Mouse (Mus musculus) neural tube, embryonic 14.5 days (tissue): ENCODE results near the gene Slc8a2. TPM values are rescaled to one million over a fixed set of nuclear protein-coding genes. Genes with fewer than 3 reads are reported as not detected.
A peak's percentile ranks its signal among the peaks of the same experiment; 100 is the strongest.

Experiments used
- ATAC-seq: fragments of 200-750 bp; cut with Nextera tagmentation; 2 replicates; pipeline ENCODE4 v1.8.0; 2017; ENCODE audit warnings: low read depth, mild to moderate bottlenecking, moderate TSS enrichment, moderate library complexity
- H3K27ac ChIP-seq: fragments of 300-500 bp; sonication (generic); 2 replicates; pipeline ENCODE4 v1.5.1; 2014; ENCODE audit warnings: low read depth, mild to moderate bottlenecking, control low read depth, low read length, moderate library complexity, mixed read lengths
- H3K27me3 ChIP-seq: fragments of 300-500 bp; sonication (generic); 2 replicates; pipeline ENCODE4 v1.6.1; 2014; ENCODE audit warnings: low read length; ENCODE audit not compliant: control insufficient read depth, insufficient read depth
- H3K36me3 ChIP-seq: fragments of 300-500 bp; sonication (generic); 2 replicates; pipeline ENCODE4 v1.6.1; 2014; ENCODE audit warnings: low read length, mixed read lengths; ENCODE audit not compliant: control insufficient read depth, insufficient read depth
- H3K4me1 ChIP-seq: fragments of 300-500 bp; sonication (generic); 2 replicates; pipeline ENCODE4 v1.6.1; 2014; ENCODE audit warnings: low read length; ENCODE audit not compliant: control insufficient read depth, insufficient read depth
- H3K4me2 ChIP-seq: fragments of 300-500 bp; sonication (generic); 2 replicates; pipeline ENCODE4 v1.6.1; 2014; ENCODE audit warnings: mild to moderate bottlenecking, low read depth, low read length, control low read depth
- H3K4me3 ChIP-seq: fragments of 300-500 bp; sonication (generic); 2 replicates; pipeline ENCODE4 v1.5.1; 2014; ENCODE audit warnings: low read depth, low read length, control low read depth, mixed read lengths
- H3K9ac ChIP-seq: fragments of 300-500 bp; sonication (generic); replicated peaks from 2 replicates; pipeline ENCODE4 v1.6.1; 2014; ENCODE audit warnings: low read depth, mild to moderate bottlenecking, control low read depth, low read length, mixed read lengths
- H3K9me3 ChIP-seq: fragments of 300-500 bp; sonication (generic); 2 replicates; pipeline ENCODE4 v1.6.1; 2016; ENCODE audit warnings: low read length; ENCODE audit not compliant: control insufficient read depth
- WGBS: fragments of 180-500 bp; shearing (Covaris S2); extraction: QIAGEN DNeasy Blood & Tissue Kit; methylation state at CpG from one replicate; pipeline ENCODE4 v1.1.7; 2014; 5-methylcytosine and 5-hydroxymethylcytosine counted together
- polyA plus RNA-seq: library from polyadenylated mRNA; unstranded; fragments of >200 nt; fragmentation: Nextera tagmentation; extraction: Ambion mirVana; gene quantifications from 2 replicates; pipeline ENCODE4 v1.2.1, GENCODE M21; 2014

Slc8a2 gene
- polyA plus RNA-seq, 1 experiment from 2014 or later: 2.0 TPM

DNA sequence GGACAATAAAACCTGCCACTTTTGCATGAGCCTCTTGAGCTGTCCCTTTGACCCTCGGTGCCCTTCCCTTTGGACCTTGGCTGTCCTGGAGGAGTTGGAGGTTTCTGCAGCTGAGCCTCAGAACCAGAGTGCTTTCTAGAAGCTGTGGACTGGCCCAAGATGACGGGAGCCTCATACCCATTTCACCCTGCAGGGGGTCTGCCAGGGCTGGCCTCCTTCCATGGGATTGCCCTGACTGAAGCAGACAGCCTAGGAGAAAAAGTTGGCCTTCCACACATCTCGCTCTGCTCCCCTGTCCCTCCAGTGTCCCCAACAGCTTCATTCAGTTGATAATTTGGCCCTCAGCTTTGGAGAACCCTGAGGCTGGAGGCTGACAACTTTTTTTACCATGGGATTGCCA is 12.5 kb upstream of the Slc8a2 start:
- no peak overlapping the region for H3K4me2 ChIP-seq
- no peak overlapping the region for H3K9ac ChIP-seq
- no peaks in the 10 kb centered on the region for H3K9me3 ChIP-seq
- no peak overlapping the region for H3K4me3 ChIP-seq
- H3K27me3 ChIP-seq: no peaks in the 10 kb centered on the region
- peaks cover 9% of the 10 kb centered on the region; the same call in 1 of the 2 replicates for H3K4me1 ChIP-seq
- no peak overlapping the region for H3K27ac ChIP-seq
- WGBS: 76% methylated on average over 3 of the region's 3 CpGs
- ATAC-seq: no peak
- peaks cover 45% of the 10 kb centered on the region for H3K36me3 ChIP-seq

DNA sequence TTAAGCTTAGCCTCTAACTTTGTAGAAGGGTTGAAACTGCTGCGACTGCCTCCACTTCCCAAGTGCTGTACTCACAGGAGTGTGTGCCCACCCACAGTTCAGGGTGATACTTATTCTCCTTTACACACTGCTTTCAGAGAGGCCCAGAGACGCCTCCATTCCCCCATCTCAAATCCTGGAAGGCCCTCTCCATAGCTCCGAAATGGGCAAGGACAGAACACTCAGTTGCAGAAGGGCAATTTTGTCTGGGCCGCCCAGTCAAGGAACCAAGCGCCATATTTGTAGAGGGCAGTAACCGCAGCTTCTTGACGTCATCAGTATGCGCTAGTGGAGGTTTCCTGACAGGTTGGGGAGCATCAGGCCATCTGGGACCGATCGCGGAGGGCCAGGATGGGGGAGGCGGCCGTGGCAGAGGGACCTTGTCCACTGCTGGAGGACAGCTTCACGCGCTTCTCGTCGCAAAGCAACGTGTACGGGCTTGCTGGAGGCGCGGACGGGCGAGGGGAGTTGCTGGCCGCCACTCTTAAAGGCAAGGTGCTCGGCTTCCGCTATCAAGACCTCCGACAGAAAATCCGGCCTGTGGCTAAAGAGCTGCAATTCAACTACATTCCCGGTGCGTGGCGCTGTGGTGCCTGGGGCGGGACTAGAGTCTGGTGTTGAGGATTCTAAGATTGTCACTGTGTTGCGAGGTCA is 9.9 kb upstream of the Slc8a2 start, which contains the start of gene Kptn:
TSS of gene Kptn (plus strand) at position 327 of the 693 bp plus-strand sequence.
- Histone ChIP-seq H3K4me2 (peak within 1 kb of the TSS; percentile 74), H3K27me3 (no peaks in the 10 kb centered on the region), H3K9me3 (no peaks in the 10 kb centered on the region), H3K9ac (peak within 1 kb of the TSS; percentile 77), H3K36me3 (peaks cover 30% of the 10 kb centered on the region), H3K4me3 (peak within 1 kb of the TSS; percentile 69), H3K4me1 (peaks cover 9% of the 10 kb centered on the region; the same call in 1 of the 2 replicates), H3K27ac (peak within 1 kb of the TSS; percentile 93)
- 1% methylated on average over 33 of the region's 33 CpGs for WGBS
- peak; percentile 83 for ATAC-seq

DNA sequence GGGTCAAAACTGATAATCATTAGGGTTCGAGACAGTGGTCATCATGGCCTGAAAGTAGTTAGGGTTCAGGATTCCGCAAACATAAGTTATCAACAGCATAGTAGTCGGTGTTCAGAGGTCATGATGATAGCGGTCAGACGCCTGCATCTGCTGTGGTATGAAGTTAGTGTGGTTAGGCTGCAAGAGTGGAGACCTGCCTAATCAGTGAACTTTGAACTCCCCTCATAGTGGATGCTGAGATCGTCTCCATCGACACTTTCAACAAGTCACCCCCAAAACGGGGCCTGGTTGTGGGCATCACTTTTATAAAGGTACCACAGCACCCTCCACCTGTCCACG is 9.4 kb upstream of the Slc8a2 start:
- Histone ChIP-seq H3K4me2 (peak overlapping the region; percentile 74), H3K9me3 (no peaks in the 10 kb centered on the region), H3K9ac (peak overlapping the region; percentile 77; the same call in 1 of the 2 replicates), H3K27ac (no peak overlapping the region), H3K27me3 (no peaks in the 10 kb centered on the region), H3K36me3 (peaks cover 27% of the 10 kb centered on the region), H3K4me1 (peaks cover 9% of the 10 kb centered on the region; the same call in 1 of the 2 replicates), H3K4me3 (peak overlapping the region; percentile 69)
- 51% methylated on average over 9 of the region's 9 CpGs for WGBS
- no peak; the same call in 1 of the 2 replicates for ATAC-seq

DNA sequence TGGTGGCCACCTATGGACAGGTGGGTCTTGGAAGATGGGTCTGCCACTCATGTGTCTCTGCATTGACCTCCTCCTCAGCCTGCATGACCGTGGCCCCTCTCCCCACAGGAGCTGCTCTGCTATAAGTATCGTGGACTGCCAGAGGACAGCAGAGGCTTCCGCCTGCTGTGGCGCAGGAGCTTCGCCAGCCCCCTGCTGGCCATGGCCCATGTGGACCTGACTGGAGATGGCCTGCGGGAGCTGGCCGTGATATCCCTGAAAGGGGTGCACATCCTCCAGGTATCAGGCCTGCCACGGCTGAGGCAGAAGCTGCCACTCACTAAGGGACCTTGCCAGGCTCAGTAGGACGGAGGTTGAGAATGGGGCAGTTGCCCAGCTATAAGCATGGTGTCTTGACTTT is 3.8 kb upstream of the Slc8a2 start:
- H3K27me3 ChIP-seq: no peaks in the 10 kb centered on the region
- H3K4me2 ChIP-seq: no peak overlapping the region
- peaks cover 3% of the 10 kb centered on the region for H3K36me3 ChIP-seq
- H3K4me3 ChIP-seq: no peak overlapping the region
- H3K9me3 ChIP-seq: no peaks in the 10 kb centered on the region
- no peak overlapping the region for H3K9ac ChIP-seq
- ATAC-seq: no peak
- no peak overlapping the region for H3K27ac ChIP-seq
- 86% methylated on average over 9 of the region's 9 CpGs for WGBS
- H3K4me1 ChIP-seq: peaks cover 11% of the 10 kb centered on the region

DNA sequence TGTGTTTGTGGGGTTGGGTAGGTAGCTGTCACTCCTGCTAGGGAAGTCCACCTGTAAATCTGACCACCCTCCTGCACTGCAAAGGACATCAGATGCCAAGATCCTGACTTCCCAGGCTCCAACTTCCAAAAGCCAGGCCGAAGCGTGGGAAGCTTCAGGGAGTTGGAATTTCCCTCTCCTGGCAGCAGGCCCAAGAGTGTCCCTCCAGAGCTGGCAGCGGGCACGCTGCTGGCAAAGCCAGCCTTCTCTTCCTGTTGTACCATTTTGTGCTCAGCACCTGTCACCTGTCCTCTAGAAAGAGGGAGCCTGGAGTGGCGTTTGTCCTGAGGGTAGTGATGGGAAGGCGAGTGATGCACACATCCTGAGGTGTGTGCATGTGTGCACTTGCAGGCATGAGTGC is 1.3 kb upstream of the Slc8a2 start:
- no peak overlapping the region for H3K4me3 ChIP-seq
- no peak for ATAC-seq
- H3K9ac ChIP-seq: no peak overlapping the region
- H3K4me2 ChIP-seq: no peak overlapping the region
- no peaks in the 10 kb centered on the region for H3K9me3 ChIP-seq
- 77% methylated on average over 6 of the region's 6 CpGs for WGBS
- no peaks in the 10 kb centered on the region for H3K27me3 ChIP-seq
- peaks cover 28% of the 10 kb centered on the region for H3K4me1 ChIP-seq
- H3K27ac ChIP-seq: no peak overlapping the region
- peaks cover 3% of the 10 kb centered on the region for H3K36me3 ChIP-seq

DNA sequence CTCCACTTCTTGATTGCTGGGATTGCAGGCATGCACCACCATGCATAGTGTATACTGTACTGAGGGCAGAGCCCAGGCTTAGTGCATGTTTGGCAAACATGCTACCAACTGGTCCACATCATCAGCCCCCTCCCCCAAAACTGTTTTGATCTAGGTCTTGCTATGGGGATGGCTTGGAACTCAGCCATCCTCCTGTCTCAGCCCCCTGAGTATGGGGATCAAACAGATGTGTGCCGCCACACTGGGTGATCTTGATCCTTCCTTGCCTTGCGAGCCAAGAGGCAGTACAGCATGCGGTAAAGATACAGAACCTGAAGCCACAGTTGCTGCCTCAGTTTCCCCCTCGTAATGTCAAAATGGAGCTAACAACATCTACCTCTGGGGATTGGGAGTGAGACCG is 727 bp upstream of the Slc8a2 start:
- ATAC-seq: no peak
- WGBS: 68% methylated on average over 5 of the region's 5 CpGs
- H3K36me3 ChIP-seq: peaks cover 3% of the 10 kb centered on the region
- H3K4me1 ChIP-seq: peaks cover 30% of the 10 kb centered on the region
- peak overlapping the region; percentile 74; the same call in 1 of the 2 replicates for H3K27ac ChIP-seq
- peak overlapping the region; percentile 63 for H3K4me3 ChIP-seq
- H3K9ac ChIP-seq: peak overlapping the region; percentile 73
- no peaks in the 10 kb centered on the region for H3K9me3 ChIP-seq
- H3K4me2 ChIP-seq: peak overlapping the region; percentile 67
- no peaks in the 10 kb centered on the region for H3K27me3 ChIP-seq

DNA sequence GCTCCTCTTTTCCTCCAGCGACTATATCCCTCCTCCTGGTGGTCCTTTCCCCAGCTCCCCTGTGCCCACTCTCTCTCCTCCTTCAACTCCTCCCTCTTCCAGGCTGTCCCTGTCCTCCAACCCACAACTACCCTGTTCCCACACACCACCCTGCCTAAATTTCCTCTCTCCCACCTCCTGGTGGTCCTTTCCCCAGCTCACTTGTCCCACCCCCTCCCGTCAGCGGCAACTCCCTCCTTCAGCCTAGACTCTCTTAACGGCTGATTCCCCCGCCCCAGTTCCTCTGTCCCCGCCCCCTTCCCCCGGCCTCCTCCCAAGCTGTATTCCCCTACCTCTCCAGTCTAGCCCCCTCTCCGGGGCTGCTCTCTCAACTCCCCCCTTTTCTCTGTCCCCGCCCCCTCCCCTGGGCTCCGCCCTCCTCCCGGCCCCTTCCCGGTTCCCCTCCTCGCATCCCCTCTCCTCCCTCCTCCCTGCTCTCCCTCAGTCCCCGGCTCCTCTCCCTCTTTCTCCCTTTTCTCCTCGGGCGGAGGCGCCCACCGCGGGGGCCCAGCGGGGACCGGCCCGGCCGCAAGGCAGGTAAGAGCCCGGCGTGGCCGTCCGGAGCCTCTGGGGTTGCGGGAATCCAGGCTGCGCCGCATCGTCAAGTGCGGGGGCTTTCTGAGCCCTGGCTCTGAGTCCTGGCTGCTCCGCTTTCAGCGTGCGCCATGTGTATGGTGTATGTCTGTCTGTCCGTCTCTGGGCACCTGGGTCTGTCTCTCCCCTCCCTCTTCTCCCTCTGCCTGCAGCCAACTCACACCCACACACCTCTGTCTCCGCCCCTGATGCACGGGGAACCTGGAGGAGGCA is 443 bp downstream of the Slc8a2 start:
- Histone ChIP-seq H3K4me3 (peak overlapping the region; percentile 63), H3K4me2 (peak overlapping the region; percentile 67), H3K9ac (peak overlapping the region; percentile 73), H3K27me3 (no peaks in the 10 kb centered on the region), H3K4me1 (peaks cover 38% of the 10 kb centered on the region), H3K27ac (peak overlapping the region; percentile 74), H3K9me3 (no peaks in the 10 kb centered on the region), H3K36me3 (no peaks in the 10 kb centered on the region; the same call in 1 of the 2 replicates)
- peak; percentile 79 for ATAC-seq
- under 1% methylated on average over 31 of the region's 38 CpGs for WGBS

DNA sequence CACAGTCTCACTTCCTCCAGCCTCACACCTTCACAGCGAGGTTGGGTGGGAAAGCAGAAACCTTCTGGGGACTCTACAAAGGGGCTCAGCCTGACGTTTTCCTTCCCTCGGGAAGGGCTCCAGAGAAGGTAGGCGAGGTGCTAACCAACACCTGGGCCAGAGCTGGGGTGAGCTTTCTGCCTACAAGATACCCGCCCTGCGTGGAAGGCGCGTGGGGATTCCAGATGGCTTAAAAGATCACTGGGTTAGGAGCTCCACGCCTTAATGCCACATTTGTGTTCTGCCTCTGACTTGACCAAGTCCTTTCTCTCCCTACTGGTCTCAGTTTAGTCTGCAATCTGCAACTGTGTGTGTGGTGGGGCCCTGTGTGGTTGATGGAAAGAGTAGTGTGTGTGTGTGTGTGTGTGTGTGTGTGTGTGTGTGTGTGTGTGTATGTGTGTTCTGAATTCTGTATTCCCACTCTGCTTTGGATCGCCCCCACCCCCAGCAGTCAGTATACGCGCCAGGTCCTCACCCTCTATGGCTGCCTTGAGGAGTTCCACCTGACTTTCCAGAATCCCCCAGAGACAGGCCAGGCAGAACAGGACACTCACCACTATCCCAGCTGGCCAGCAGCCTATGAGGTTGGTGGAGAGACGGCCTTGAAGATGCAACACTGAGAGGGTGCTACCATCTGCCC is 1.5 kb downstream of the Slc8a2 start:
- H3K9me3 ChIP-seq: no peaks in the 10 kb centered on the region
- H3K4me1 ChIP-seq: peaks cover 38% of the 10 kb centered on the region
- ATAC-seq: no peak
- H3K36me3 ChIP-seq: no peaks in the 10 kb centered on the region; the same call in 1 of the 2 replicates
- H3K9ac ChIP-seq: peak overlapping the region; percentile 73
- H3K4me3 ChIP-seq: peak overlapping the region; percentile 63
- H3K27me3 ChIP-seq: no peaks in the 10 kb centered on the region
- H3K4me2 ChIP-seq: peak overlapping the region; percentile 67
- 35% methylated on average over 13 of the region's 13 CpGs for WGBS
- H3K27ac ChIP-seq: peak overlapping the region; percentile 56; the same call in 1 of the 2 replicates
